Mouse (Mus musculus) naive thymus-derived CD4-positive, alpha-beta T cell, adult 2 months (primary cell): ENCODE data around the gene Dguok.

Experiments
- DNase-seq: peaks from one replicate; pipeline ENCODE4 v3.0.0-alpha.2; 2011; ENCODE audit warnings: low read depth

The Dguok gene

DNA sequence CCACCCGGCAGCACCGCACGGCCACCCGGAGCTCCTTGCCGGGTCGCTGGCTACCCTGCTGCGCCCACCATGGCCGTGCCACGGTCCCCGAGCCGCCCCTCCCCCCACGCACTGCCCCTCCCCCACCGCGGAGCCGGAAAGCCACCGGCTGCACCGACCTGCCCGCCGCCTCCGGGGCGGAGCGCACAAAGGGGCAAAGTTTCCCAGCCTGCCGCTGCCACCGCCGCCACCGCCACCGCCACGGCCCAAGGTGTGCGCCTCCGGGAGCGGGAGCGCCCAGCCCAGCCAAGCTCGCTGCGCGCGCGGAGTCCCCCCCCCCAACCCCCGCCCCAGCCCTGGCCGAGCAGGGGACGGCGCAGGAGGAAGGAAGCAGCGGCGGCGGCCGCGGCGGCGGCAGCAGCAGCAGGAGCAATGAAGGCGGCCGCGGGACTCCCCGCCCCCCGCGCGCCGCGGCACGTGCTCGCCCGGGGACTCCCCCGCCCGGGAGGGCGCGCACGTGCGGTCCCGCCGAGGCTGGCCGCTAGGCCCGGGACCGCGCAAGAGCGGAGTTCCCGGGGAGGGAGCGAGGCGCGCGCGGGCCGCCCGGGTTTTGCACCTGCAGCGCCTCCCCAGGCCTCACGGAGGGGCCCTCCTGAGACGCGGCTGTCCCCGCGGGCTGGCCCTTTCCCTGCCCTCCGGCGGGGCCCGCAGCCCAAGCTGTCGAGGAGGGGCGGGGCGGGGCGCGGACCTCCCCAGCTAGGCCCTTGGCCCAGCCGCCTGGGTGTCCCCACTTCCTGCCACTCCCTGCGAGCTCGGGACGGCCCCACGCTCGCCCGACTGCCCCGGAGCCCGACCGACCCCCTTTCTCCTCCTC lies 50.4 kb downstream of the Dguok start:
- DNase-seq: peak; percentile 83

DNA sequence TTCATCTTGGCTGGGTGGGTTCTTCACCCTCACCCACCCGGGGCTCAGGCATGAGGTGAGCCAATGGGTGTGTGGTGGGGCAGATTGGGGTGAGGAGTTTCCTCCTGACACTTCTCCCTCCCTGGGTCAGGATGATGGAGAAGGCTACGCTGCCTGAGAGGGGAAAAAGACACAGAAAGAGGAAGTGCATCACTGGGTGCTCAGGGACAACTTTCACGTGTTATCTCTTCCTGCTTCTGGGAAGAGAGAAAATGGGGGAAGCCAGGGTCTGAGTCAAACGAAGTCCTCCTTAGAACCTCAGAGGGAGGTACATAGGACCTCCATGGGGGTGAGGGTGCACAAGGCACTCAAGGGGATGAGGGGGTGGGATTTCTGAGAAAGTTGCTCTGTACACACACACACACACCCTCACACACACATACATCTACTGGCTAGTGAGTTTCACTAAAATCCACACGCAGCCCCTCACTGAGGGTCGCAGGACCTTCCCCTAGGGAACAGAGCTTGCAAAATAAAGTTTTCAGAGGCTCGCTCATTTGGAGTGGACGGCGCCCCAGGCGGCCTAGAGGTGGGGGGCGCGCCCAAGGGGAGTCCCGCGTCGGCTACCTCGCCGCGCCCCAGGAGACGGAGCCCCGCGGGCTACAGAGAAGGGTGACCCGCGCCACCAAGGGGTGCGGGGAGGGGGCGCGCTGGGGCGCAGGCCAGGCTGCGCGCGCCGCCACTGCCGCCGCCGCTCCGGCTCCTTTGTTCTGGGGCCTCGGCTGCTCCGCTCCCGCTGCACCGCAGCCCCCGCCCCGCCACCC lies 51.2 kb downstream of the Dguok start:
- DNase-seq: peak; percentile 74

DNA sequence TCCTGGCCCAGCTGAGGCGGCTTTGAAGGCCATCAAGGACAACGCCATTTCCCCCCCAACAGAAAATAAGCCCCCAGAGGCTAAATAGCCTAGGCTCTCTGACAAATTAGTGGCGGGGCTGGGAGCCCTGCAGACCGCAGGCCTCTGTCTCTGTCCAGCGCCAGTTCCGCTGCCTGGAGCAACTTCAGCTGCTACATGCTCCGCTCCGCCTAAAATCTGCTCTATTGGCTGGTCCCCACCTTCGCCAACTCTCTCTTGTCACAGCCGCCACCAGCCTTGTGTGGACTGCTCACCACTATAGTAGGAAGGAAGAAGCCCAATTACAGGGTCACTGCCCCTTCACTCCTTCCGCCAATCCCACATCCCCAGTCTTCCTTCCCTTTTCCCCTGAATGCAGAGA lies 53.1 kb downstream of the Dguok start:
- DNase-seq: no peak

DNA sequence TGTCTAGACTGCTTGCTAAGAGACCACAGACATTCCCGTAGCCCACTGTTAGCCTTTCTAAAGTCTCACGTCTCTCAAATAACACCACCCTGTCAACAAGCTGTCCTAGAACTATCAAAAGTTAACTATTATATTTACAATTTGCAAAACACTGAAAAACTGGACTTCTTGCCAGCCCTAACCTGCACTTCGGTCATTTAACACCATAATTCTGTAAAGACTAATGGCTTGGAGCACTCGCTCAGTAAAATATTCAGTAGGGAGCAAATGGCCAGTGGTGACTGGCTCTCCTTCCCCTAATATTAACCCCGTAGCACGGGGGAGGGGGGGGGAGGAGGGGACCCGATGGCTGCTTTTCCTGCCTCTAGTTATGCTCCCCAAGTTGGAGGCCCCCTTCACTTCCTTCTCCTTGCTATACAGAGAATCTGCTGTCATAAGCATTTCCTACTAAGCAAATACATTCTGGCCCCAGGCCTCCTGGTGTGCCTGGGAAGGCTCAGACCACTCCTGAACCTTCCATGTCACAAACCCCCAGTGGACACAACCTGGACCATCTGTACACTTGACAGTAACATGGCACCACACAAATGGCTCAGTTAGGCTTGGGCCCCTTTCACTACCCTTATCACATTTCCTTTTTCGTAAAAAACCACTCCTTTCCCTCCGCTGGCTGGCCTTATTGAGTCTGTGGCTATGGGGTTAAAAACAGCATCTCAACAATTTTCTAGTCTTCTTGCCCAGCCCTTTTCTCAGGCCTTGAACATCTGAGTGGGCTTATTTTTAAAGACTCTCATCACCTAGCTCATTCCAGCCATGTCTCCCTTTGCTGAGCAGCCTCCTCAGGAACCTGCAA lies 56.1 kb downstream of the Dguok start:
- no peak for DNase-seq

DNA sequence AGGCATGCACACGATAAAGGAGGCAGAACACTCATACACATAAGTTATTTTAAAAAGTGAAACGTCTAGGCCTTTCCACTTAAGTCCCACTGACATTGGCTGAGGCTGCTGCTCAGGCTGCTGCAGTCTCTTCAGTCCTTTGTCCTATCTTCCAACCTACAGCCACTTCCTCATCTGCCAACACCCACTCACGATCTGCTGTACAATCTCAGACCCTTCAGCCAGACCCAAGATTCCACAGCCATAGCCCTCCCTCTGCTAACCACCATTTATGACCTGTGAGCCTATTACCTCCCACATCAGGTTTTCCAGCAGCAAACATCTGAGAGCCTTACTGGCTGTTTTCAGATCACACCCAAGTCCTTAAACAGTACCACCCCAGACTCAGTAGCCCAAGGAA lies 57.3 kb downstream of the Dguok start:
- DNase-seq: no peak

DNA sequence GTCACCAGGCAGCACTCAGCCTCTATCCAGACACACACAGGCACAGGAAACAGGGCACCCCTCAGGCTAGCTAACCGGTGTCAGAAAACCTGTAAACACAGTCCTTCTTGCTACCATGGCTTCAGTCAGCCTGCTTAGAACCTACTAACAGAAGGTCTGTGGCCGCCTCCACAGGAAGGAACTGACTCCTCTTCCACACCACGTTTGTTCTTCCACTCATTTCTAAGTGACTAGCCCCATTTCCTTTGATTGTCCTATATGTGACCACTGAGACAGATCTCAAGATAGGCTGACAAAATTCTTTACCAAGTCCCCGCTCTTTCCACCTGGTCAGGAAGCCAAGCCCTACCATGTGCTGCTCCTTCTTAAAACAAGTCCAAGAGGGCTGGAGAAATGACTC lies 57.9 kb downstream of the Dguok start:
- DNase-seq: peak; percentile 55

DNA sequence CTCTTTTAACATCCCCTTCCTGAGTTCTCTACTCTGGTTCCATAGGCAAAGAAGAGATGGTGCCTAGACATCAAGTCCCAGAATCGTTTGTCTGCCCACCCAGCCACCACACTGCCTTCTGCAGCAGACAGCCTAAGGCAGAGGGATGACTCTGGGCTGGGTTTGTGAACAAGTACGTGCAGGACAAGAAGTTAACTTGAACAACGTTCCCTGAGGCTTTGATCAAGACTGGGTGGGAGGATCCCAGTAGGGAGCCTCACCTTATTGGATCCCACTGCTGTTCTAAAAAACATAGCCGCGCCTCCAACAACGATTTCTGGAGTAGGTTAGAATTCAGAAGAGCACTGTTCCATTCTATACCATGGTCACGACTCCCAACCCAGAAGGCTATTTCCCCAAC lies 59.7 kb downstream of the Dguok start:
- no peak for DNase-seq

DNA sequence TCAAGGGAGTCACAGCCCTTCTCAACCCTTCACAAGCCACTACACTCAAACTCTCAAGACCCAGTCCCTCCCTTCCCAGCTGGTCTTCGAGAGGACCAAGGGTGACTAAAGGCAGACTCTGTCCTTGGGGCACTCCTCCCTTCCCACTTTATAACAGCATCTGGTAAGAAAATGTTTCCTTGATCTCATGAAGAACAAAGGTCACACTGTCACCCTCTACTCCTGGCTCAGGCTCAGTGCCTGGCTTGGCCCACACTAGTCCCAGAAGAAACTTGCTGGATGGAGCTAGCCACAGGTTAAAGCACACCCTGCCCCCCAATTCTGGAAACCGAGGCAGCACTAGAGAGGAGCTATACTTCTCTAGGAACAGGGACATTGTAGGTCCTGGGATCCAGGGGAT lies 61.0 kb downstream of the Dguok start:
- DNase-seq: no peak

DNA sequence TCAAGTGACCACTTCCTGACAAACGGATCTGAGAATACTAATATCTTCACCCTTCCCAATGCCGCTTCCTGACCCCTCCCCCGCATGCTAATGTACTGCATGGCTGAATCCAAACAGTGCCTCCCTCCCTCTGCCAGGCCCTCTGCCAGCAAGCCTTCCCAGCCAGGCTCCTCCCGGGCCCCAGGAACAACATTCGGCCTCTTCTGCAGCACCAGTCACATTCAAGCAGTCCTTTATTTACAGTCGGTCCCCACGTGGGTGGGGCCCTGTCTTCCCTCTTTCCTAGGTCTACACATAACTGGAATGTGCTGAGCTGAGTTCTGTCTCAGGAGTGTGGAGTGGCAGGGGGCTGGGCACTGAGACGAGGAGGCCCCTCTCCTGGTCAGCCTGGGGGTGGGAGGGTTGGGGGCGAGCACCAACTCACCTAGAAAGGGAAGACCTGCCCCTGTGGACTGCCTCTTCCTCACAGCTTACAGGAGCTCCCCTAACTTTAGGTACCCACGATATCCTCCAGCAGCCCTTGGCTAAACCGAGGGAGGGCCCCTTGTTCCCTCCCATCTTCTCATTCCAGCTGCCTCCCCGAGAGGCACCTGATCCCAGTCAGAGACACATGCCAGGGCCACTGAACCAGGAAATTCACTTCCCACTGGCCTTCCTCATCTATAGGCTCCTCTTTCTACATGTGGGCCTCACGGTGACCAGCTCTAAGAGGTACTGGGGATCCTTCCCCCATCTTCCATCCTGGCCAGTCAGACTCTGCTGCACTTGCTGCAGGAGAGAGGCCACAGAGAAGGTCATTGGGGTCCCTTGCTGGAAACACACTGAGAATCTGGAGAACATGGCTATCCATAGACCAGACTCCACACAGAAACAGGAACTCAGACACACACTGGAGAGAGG lies 63.1 kb downstream of the Dguok start:
- DNase-seq: no peak

DNA sequence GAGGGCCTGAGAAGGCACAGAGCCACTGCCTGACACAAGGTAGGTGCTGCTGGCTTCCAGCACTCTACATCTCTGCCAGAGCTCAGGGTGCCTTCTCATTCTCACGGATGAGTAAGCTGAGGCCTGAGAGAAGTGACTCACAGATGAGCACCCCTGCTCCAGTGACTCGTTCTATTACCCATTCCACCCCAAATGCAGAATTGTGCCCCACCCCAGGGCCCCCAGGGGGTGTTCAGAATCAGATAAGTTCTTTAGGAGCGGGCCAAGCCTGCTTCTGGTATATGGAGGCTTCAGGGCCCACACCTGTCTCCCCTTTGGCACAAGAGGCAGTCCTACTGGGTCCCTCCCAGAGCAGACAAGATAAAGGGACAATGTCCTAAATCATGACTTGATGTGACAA lies 64.1 kb downstream of the Dguok start:
- no peak for DNase-seq

DNA sequence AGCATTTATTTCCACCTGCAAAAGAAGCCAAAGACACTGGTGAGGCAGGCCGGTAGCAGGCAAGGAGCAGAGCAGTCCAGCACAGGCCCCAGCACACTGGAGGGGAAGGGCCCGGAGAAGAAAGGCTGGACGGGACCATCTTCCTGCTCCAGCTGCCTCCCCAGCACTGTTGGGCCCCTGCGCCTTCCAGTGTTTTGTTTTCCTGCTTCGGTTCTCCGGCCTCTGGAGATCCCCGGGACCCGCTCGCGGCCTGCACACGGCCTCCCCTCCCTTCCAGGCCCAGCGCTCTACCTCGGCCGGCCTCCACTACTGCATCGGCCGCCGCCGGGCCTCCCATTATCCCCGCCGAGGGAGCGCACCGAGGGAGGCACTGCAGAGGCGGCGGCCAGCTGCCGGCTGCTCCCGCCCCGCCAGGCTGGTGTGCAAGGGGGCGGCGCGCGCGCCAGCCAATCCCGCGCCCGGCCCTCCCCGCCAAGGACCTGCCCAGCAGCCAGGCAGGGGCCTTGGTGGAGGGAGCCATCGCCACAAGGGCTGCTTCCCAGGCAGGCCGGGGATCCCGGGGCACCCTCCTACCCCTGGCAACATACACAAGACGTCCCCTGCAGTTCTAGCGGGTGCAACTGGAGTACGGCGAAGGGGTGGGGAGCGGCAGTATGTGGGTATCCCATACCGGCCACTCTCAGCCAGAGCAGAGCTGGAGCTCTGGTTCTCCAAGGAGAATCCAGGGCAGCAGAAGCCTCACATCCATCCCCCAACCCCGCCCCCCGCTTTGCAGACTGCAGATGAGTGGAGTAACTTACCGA lies 65.3 kb downstream of the Dguok start:
- DNase-seq: peak; percentile 79

DNA sequence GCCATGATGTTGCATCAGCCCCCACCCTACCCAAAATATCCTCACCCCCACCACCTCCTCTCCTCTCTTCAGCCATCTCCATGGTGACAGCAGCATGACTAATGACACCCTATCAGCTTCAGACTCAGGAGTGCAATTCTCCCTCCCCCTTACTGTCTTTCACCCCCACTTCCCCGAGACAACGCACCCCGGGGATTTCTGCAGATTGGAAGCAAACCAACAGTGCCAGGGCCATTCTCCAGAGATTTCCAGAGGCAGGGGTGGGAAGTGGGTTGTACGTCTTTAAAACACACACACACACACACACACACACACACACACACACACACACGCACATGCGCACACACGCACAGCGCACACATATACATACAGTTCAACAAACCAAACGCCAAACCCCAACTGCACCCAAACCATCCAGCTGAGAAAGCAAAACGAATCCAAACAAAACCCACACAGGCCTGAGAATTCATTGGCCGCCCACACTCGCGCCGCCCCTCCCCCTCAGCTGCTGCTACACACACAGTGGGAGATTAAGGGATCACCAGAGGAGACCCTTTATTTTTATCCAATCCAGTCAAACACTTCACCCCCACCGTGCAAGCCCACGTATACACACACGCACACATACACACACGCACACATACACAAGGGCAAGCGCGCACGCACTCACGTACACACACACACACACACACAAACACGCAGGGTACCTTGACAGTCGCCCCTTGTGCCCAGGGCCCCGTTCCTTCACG lies 66.1 kb downstream of the Dguok start:
- peak; percentile 63 for DNase-seq

DNA sequence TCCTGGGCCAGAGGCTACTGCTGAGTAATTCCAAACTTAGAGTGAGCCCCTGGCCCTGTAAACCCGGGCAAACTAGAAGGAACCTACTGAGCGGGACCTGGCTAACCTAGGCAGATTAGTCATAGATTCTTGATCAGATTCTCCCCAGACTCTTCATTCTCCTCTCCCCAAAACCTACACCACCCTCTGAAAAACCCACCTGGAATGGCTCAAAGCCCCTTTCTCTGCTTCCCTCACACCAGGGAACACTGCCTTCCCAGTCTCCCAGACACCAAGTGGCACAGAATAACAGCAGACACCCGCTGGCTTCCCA lies 66.6 kb downstream of the Dguok start:
- no peak for DNase-seq

DNA sequence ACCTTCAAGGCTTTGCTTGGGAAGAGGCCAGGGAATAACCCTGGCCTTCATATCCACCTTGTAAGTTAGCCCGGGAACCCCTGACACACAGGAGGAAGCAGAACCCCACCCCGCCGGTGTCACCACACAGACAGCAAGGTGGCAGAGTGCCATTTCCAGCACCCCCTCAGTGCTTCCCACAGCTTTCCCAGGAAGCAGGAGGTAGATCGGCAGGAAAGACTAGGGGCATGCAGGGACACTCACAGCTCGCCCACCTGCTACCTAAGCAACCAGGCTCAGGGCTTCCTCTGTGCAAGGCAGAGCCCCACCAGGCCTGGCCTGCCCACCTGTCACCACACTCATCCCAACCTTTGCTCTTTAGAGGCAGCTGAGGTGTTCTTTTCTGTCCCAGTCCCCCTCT lies 67.0 kb downstream of the Dguok start:
- DNase-seq: no peak

DNA sequence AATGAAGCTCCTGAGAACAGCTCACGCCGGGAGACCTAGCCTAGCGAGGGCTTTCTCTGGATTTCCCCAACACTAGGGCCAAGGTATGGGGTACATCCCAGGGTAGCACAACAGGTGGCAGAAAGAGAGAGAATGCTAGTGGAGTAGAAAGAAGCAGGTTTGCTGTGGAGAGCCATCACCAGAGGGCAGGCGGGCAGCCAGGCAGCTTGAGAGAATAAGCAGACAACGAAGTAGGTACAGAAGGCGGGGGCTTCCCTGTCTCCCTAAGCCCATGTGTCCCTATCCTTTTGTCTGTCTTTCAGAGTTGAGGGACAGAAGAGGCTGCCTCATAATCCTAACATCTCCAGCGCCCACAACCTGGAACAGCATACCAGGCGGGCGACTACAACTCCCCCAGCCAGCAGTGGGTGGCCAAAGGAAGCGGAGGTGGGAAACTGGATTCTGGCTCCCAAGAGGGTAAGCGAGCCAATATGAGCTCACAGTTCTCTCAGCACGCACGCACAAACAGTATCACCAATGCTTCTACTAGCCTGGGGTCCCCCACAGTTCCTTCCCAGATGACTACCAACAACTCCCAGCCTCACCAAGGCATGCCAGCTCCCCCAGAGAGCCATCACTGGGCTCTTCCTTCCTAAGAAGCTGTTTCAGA lies 67.5 kb downstream of the Dguok start:
- no peak for DNase-seq

DNA sequence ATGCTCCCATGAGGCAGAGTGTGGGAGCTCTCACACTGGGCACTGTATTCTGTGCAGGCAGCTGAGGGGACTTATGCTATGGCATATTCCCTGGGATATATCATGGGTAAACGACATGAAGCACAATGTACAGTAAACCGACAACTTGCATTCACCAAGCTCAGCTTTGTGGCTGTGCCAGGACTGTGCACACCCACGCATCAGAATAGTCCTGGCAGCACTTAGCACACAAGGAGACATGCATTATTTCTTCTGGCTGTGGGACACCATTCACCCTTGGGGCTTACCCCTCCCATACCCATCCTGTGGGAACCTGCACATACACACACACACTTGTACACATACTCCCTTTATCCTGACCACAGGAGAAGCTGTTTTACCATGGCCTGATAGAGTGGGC lies 68.2 kb downstream of the Dguok start:
- DNase-seq: no peak

DNA sequence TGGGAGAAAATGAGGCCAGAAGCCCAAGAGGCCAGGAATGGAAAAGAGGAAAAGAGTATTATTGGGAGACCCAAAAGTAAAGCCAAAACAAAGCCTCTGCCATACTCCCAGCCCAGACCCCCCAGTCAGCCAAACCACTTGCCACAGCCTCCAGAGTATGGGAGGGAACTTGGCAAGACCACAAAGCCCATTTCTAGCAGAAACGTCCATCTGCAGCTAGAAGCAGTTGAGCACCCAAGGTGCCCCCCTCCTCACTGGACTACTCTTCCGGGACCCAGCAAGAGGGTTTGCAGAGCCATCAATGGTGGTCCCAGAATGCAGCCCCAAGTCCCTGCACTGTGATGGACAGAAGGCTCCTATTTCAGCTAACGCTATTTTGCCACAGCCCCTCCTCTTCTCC lies 69.0 kb downstream of the Dguok start:
- no peak for DNase-seq

DNA sequence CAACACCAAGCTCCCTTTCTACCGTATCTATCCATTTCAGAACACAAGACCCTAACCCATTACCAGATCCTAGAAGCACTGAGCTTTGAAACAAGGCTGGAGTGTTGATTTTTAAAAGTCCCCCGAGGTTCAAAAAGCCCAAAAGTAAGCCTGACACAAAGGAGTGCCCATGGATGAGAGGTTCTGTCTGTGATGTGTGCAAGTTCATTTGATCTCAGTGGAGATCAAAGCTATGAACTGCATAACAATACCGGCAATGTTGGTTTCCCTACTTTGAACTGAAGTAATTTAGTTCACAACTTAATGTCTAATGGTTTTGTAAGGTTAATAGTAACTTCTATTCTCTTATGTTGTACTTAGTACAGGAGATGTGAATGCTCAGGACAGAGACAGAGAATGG lies 69.5 kb downstream of the Dguok start:
- DNase-seq: peak; percentile 77

DNA sequence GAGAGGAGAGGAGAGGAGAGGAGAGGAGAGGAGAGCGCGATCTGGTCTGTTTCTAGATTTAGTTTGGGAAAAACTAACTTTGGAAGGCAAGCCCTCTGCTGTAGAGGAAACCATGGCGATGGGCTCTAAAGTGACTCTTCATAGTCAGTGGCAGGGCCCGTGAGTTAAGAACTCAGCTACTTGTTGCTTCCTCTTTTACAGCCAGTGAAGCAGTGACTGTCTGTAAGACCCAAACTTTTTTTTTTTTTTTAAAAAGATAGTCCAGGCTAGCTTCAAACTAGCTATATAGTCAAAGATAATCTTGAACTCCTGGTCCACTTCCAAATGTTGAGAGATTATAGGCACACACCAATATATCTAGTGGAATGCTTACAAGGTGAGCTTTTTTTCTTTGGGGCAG lies 70.2 kb downstream of the Dguok start:
- DNase-seq: no peak

DNA sequence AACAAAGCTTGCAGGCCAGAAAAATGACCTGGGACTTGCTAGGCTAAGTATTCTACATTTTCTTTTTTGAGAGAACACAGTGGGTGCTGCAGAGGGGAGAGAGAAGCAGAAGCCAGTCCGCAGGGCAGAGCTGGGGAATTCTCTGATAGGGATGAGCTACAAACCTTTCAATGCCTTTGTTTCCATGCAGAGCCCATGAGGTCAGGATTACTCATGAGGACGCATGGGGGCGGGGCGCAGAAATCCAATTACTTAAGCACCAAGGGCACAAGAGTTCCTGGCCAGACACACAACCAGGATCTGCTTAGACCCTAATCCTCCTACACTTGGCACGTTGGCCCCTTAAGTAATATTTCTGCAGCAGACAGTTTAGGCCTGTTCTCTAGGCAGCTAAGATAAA lies 71.6 kb downstream of the Dguok start:
- no peak for DNase-seq
